Mouse (Mus musculus): ENCODE measurements around the gene Spint3. TPM values are rescaled to one million over a fixed set of nuclear protein-coding genes. Genes with fewer than 3 reads are reported as not detected.

The Spint3 gene
- total and polyA plus RNA-seq, 3 experiments, result not detected

- Histone ChIP-seq H3K4me3 (replicated peaks in 1 of 3; ENCODE audit: low read depth in 2 of 3, low read length in 2 of 3, poor library complexity in 1 of 3) (no peak overlapping the region), H3K4me2 (ENCODE audit: insufficient read depth, low read depth, poor library complexity, severe bottlenecking) (no peak overlapping the region)
- dilution Hi-C loops (cut with MboI; ENCODE audit: extremely low pct_ligation_motif_present, extremely low pct_unique_long_range_greater_than_20kb, low sequenced_read_pairs), result no loop called here
Observed at GRCm38 (mm10) chr2:164540652-164541427, 32.4 kb downstream of the Spint3 start.

DNA sequence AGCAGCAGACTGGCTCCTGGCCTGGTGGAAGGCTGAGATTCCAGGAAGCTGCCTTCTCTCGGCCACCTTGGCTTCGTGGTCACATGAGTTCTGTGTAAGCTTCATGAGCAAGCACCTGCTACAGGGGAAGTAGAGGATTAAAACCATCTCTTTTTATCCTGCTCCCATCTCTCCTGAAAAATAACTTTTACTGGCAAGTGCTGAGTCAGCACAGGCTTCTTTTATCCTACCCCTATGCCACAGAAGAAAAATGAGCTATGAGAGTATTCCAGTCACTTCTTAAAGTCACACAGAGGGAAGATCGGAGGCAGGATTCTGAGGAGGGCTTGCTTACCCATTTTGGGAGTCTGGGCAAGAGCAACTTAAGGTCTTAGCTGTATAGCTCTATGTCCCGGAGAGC, 36.3 kb downstream of the Spint3 start:
- H3K36me3 ChIP-seq (replicated peaks in 1 of 2; ENCODE audit: control insufficient read depth in 1 of 2, insufficient read depth in 1 of 2, low read length in 1 of 2), result no peaks in the 10 kb centered on the region
- H3K27me3 ChIP-seq (replicated peaks), result peaks cover 74% of the 10 kb centered on the region
- in situ Hi-C loops (cut with MboI; ENCODE audit: low pct_ligation_motif_present, low pct_unique_long_range_greater_than_20kb, low sequenced_read_pairs), result no loop called here

More at GRCm38 (mm10) chr2:164540652-164541427, 32.4 kb downstream of the Spint3 start:
- Histone ChIP-seq H3K4me1 (ENCODE audit: control insufficient read depth in 1 of 2, insufficient read depth in 2 of 2) (no peaks in the 10 kb centered on the region), H3K9ac (ENCODE audit: insufficient read depth, low read depth) (no peak overlapping the region), H3K27me3 (replicated peaks) (peaks cover 88% of the 10 kb centered on the region), H3K9me3 (replicated peaks; ENCODE audit: low read length) (peaks cover 11% of the 10 kb centered on the region), H3K79me2 (replicated peaks; ENCODE audit: control insufficient read depth, extremely low read depth, insufficient read depth, poor library complexity, severe bottlenecking) (no peaks in the 10 kb centered on the region), H3K27ac (ENCODE audit: insufficient read depth, low read depth) (no peak overlapping the region), H3K36me3 (replicated peaks in 1 of 2; ENCODE audit: control insufficient read depth in 1 of 2, insufficient read depth in 1 of 2, low read length in 1 of 2) (no peaks in the 10 kb centered on the region)
- DNase-seq (ENCODE audit: extremely low read depth), result no peak
- TF ChIP-seq PAX5 (IDR thresholded peaks at IDR 0.05; ENCODE audit: low read length) (no peak), HCFC1 (IDR thresholded peaks at IDR 0.05; ENCODE audit: low read depth, low read length) (no peak), SMC3 (IDR thresholded peaks at IDR 0.05; ENCODE audit: low read depth, low read length) (no peak), UBTF (IDR thresholded peaks at IDR 0.05; ENCODE audit: low read depth, low read length) (no peak), MAZ (IDR thresholded peaks at IDR 0.05; ENCODE audit: low read depth, low read length) (no peak), IRF4 (IDR thresholded peaks at IDR 0.05; ENCODE audit: low read depth, low read length) (no peak), NELFE (IDR thresholded peaks at IDR 0.05; ENCODE audit: low read depth, low read length) (no peak), RCOR1 (conservative IDR thresholded peaks at IDR 0.05; ENCODE audit: low read depth, low read length) (no peak), GABPA (IDR thresholded peaks at IDR 0.05; ENCODE audit: insufficient replicate concordance, low read depth, low read length) (no peak), MAFK (IDR thresholded peaks at IDR 0.05; ENCODE audit: insufficient replicate concordance, low read length) (no peak), ZKSCAN1 (IDR thresholded peaks at IDR 0.05; ENCODE audit: borderline replicate concordance, low read depth, low read length) (no peak), SIN3A (IDR thresholded peaks at IDR 0.05; ENCODE audit: low read length) (no peak), CTCF (conservative IDR thresholded peaks at IDR 0.05 in 1 of 2, IDR thresholded peaks at IDR 0.05 in 1 of 2; ENCODE audit: low read depth in 2 of 2, low read length in 2 of 2) (no peak), RAD21 (IDR thresholded peaks at IDR 0.05; ENCODE audit: low read depth, low read length) (no peak), POLR2AphosphoS2 (IDR thresholded peaks at IDR 0.05; ENCODE audit: low read depth, low read length) (no peak), EP300 (IDR thresholded peaks at IDR 0.05; ENCODE audit: low read length) (no peak)
- in situ Hi-C loops (cut with MboI; ENCODE audit: low pct_ligation_motif_present, low pct_unique_long_range_greater_than_20kb, low sequenced_read_pairs), result no loop called here

More for the DNA sequence above, 36.3 kb downstream of the Spint3 start:
- Histone ChIP-seq H3K4me1 (ENCODE audit: control insufficient read depth in 1 of 2, insufficient read depth in 2 of 2) (peaks cover 0 to 8% of the 10 kb centered on the region in 2 experiments; a peak in 3 of 4 replicates), H3K9me3 (replicated peaks; ENCODE audit: low read length) (no peaks in the 10 kb centered on the region), H3K4me2 (ENCODE audit: insufficient read depth, low read depth, poor library complexity, severe bottlenecking) (no peak overlapping the region), H3K27ac (ENCODE audit: insufficient read depth, low read depth) (no peak overlapping the region), H3K9ac (ENCODE audit: insufficient read depth, low read depth) (no peak overlapping the region), H3K4me3 (replicated peaks in 1 of 3; ENCODE audit: low read depth in 2 of 3, low read length in 2 of 3, poor library complexity in 1 of 3) (no peak overlapping the region), H3K79me2 (replicated peaks; ENCODE audit: control insufficient read depth, extremely low read depth, insufficient read depth, poor library complexity, severe bottlenecking) (no peaks in the 10 kb centered on the region)
- TF ChIP-seq HCFC1 (IDR thresholded peaks at IDR 0.05; ENCODE audit: low read depth, low read length) (no peak), BHLHE40 (IDR thresholded peaks at IDR 0.05; ENCODE audit: low read depth, low read length) (no peak), RCOR1 (conservative IDR thresholded peaks at IDR 0.05; ENCODE audit: low read depth, low read length) (no peak), NRF1 (IDR thresholded peaks at IDR 0.05; ENCODE audit: low read depth, low read length) (no peak), MAFK (IDR thresholded peaks at IDR 0.05; ENCODE audit: insufficient replicate concordance, low read length) (peak; percentile 86), MXI1 (IDR thresholded peaks at IDR 0.05; ENCODE audit: low read depth, low read length) (no peak), KAT2A (IDR thresholded peaks at IDR 0.05; ENCODE audit: insufficient replicate concordance, low read length) (no peak), GABPA (IDR thresholded peaks at IDR 0.05; ENCODE audit: insufficient replicate concordance, low read depth, low read length) (no peak)
- no peak for DNase-seq (ENCODE audit: extremely low read depth)
- dilution Hi-C loops (cut with MboI; ENCODE audit: extremely low pct_ligation_motif_present, extremely low pct_unique_long_range_greater_than_20kb, low sequenced_read_pairs), result no loop called here

Measured in CH12.LX (cell line).